Mouse (Mus musculus): Measurements from ENCODE around the gene Tenm4. TPM values are rescaled to one million over a fixed set of nuclear protein-coding genes. Genes with fewer than 3 reads are reported as not detected.

Tenm4 gene
- total RNA-seq, 1 experiment, result 38.9 TPM

DNA sequence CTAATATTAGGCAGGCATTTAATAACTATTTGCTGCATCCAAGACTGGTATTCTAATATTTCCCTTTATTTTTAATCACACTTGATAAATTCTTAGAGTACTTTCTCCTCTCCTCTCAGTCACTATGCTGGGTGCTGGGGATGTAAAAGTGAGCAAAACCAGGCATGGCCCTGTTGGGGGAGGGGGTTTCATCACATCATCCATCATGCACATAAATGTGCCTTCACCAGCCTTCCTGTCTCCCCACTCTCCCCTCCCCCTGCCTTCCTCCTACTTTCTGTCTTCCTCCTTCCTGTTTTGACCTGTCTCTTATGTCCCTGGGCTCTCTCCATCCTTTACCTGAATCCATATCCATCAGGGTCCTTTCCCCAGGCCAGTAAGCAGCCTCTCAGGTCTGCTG is 416.4 kb downstream of the Tenm4 start:
- DNase-seq (ENCODE audit: low read depth, low spot score), result no peak
- H3K9me3 ChIP-seq (ENCODE audit: control insufficient read depth, insufficient read depth, low read depth, low read length), result no peaks in the 10 kb centered on the region
- H3K4me1 ChIP-seq (ENCODE audit: control insufficient read depth in 2 of 2, insufficient read depth in 2 of 2, low read length in 2 of 2, poor library complexity in 1 of 2), result no peaks in the 10 kb centered on the region
- no peak overlapping the region for H3K27ac ChIP-seq (ENCODE audit: insufficient read depth, low read depth, low read length, poor library complexity, severe bottlenecking)
- H3K36me3 ChIP-seq (ENCODE audit: control insufficient read depth, insufficient read depth, low read length, poor library complexity, severe bottlenecking), result no peaks in the 10 kb centered on the region
- TF ChIP-seq HCFC1 (IDR thresholded peaks at IDR 0.05; ENCODE audit: borderline replicate concordance, insufficient read depth, low read length) (no peak), ZC3H11A (IDR thresholded peaks at IDR 0.05; ENCODE audit: borderline replicate concordance, low read depth, low read length) (no peak), MAFK (IDR thresholded peaks at IDR 0.05; ENCODE audit: insufficient read depth, low read depth, low read length) (no peak), CHD2 (IDR thresholded peaks at IDR 0.05; ENCODE audit: low read depth, low read length) (no peak), ZNF384 (IDR thresholded peaks at IDR 0.05; ENCODE audit: low read depth, low read length) (no peak)
- in situ Hi-C loops (cut with MboI; ENCODE audit: low sequenced_read_pairs in 2 of 2, unreplicated experiment in 2 of 2), result no loop called here
- no peak overlapping the region for H3K4me3 ChIP-seq (ENCODE audit: insufficient read depth in 1 of 2, low read depth in 1 of 2, low read length in 2 of 2, poor library complexity in 1 of 2, severe bottlenecking in 1 of 2)
- H3K9ac ChIP-seq (ENCODE audit: insufficient read depth, low read depth, low read length, poor library complexity, severe bottlenecking), result no peak overlapping the region

DNA sequence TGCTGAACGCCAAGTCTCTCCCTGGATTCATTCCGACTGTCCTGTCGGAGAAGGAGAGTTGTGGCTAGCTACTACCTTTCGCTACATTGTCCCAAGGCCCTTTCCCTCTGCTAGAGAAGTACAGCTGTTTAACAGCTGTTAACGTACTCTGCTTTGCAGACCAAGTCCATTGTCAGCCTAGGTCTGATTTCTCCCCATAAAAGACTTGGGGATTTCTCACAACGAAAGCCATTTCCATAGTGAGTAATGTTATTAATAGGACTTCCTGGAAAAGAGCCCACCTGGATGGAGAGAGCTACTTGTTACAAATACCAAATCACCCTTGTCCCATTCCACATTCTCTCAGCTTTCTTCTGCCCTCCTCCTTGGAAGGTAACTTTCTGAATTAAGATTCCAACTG is 417.5 kb downstream of the Tenm4 start:
- no peaks in the 10 kb centered on the region for H3K9me3 ChIP-seq (ENCODE audit: control insufficient read depth, insufficient read depth, low read depth, low read length)
- no peak overlapping the region for H3K9ac ChIP-seq (ENCODE audit: insufficient read depth, low read depth, low read length, poor library complexity, severe bottlenecking)
- no peak overlapping the region for H3K4me3 ChIP-seq (ENCODE audit: insufficient read depth in 1 of 2, low read depth in 1 of 2, low read length in 2 of 2, poor library complexity in 1 of 2, severe bottlenecking in 1 of 2)
- H3K36me3 ChIP-seq (ENCODE audit: control insufficient read depth, insufficient read depth, low read length, poor library complexity, severe bottlenecking), result no peaks in the 10 kb centered on the region
- no peak for DNase-seq (ENCODE audit: low read depth, low spot score)
- in situ Hi-C loops (cut with MboI; ENCODE audit: low sequenced_read_pairs in 2 of 2, unreplicated experiment in 2 of 2), result no loop called here
- H3K27ac ChIP-seq (ENCODE audit: insufficient read depth, low read depth, low read length, poor library complexity, severe bottlenecking), result no peak overlapping the region
- TF ChIP-seq HCFC1 (IDR thresholded peaks at IDR 0.05; ENCODE audit: borderline replicate concordance, insufficient read depth, low read length), result no peak
- no peak for TF ChIP-seq MAFK (IDR thresholded peaks at IDR 0.05; ENCODE audit: insufficient read depth, low read depth, low read length)
- no peak for TF ChIP-seq ZNF384 (IDR thresholded peaks at IDR 0.05; ENCODE audit: low read depth, low read length)
- TF ChIP-seq CHD2 (IDR thresholded peaks at IDR 0.05; ENCODE audit: low read depth, low read length), result no peak
- TF ChIP-seq ZC3H11A (IDR thresholded peaks at IDR 0.05; ENCODE audit: borderline replicate concordance, low read depth, low read length), result no peak
- no peaks in the 10 kb centered on the region for H3K4me1 ChIP-seq (ENCODE audit: control insufficient read depth in 2 of 2, insufficient read depth in 2 of 2, low read length in 2 of 2, poor library complexity in 1 of 2)

DNA sequence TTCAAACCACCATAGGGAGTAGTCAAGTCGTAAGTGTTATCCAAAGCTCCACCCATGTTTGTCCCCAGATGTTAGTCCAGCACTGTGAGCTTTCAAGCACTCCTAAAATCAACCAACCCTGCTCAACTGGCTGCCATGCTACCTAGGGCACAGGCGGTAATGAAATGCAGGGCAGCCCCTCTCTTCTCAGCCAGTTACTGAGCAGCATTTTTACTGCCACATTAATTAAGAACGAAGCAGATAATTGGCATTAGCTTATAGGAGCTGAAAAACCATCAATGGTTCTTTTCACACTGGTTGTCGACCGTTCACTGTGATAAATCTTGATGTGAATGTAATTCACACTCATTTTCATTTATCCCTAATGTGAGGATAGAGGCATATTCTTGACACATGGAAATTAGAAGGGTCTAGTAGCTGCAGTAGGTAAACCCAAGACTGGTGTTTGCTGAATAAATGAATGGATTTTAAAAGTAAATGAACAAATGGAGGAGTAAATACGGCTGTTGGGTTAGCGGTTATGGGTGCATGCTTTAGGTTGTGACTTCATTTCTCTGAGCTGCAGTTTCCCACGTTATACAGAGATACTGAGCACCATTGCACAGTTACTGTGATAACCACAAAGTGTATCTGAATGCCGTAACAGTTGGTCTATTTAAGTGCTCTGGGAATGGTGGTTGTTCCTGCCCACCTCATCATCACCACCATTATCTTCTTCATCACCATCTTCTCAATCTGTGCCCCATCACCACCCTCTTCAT is 424.7 kb downstream of the Tenm4 start:
- H3K27ac ChIP-seq (ENCODE audit: insufficient read depth, low read depth, low read length, poor library complexity, severe bottlenecking), result no peak overlapping the region

DNA sequence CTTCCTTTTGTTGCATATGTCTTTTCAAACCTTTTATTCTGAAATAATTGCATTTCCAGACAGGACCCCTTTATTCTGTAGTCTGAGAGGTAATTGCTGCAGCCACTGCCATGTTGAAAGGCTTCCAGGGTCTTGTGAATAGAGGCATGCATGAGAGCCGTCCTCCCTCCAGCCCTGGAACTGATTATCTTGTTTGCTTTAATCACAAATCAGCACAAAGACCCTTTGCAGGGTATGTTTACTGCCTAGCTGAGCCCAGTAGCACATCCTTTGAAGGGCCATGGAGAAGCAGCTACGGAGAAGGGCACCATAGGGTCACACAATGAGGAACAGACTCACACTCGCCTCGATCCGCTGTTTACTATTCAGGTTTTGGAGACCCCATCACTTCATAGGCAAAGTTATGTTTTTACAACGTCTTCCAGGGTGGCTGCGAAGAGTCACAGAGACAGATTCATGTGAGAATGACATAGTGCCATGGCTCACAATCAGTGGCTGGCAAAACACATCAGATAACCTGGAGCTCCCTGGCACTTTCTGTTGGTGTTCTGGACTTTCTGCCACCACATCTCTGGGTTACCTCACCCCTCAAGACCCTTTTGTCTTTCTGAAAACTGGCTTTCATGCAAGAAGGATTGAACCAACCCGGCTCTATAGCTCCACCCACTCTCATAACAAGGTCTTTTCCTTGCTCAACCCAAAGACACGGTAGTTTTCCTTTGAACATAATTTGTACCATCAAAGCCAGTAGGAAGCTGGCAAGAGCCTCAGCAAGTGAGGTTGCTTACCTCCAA is 425.6 kb downstream of the Tenm4 start:
- Histone ChIP-seq H3K4me3 (ENCODE audit: insufficient read depth in 1 of 2, low read depth in 1 of 2, low read length in 2 of 2, poor library complexity in 1 of 2, severe bottlenecking in 1 of 2) (no peak overlapping the region), H3K27ac (ENCODE audit: insufficient read depth, low read depth, low read length, poor library complexity, severe bottlenecking) (no peak overlapping the region), H3K9me3 (ENCODE audit: control insufficient read depth, insufficient read depth, low read depth, low read length) (no peaks in the 10 kb centered on the region), H3K36me3 (ENCODE audit: control insufficient read depth, insufficient read depth, low read length, poor library complexity, severe bottlenecking) (no peaks in the 10 kb centered on the region), H3K9ac (ENCODE audit: insufficient read depth, low read depth, low read length, poor library complexity, severe bottlenecking) (no peak overlapping the region), H3K4me1 (ENCODE audit: control insufficient read depth in 2 of 2, insufficient read depth in 2 of 2, low read length in 2 of 2, poor library complexity in 1 of 2) (no peaks in the 10 kb centered on the region)
- in situ Hi-C loops (cut with MboI; ENCODE audit: low sequenced_read_pairs in 2 of 2, unreplicated experiment in 2 of 2), result no loop called here
- no peak for DNase-seq (ENCODE audit: low read depth, low spot score)
- TF ChIP-seq MAFK (IDR thresholded peaks at IDR 0.05; ENCODE audit: insufficient read depth, low read depth, low read length) (no peak), CHD2 (IDR thresholded peaks at IDR 0.05; ENCODE audit: low read depth, low read length) (no peak), HCFC1 (IDR thresholded peaks at IDR 0.05; ENCODE audit: borderline replicate concordance, insufficient read depth, low read length) (no peak), ZC3H11A (IDR thresholded peaks at IDR 0.05; ENCODE audit: borderline replicate concordance, low read depth, low read length) (no peak)

More for the DNA sequence above, 424.7 kb downstream of the Tenm4 start:
- Histone ChIP-seq H3K4me1 (ENCODE audit: control insufficient read depth in 2 of 2, insufficient read depth in 2 of 2, low read length in 2 of 2, poor library complexity in 1 of 2) (no peaks in the 10 kb centered on the region), H3K9ac (ENCODE audit: insufficient read depth, low read depth, low read length, poor library complexity, severe bottlenecking) (no peak overlapping the region), H3K36me3 (ENCODE audit: control insufficient read depth, insufficient read depth, low read length, poor library complexity, severe bottlenecking) (no peaks in the 10 kb centered on the region), H3K4me3 (ENCODE audit: insufficient read depth in 1 of 2, low read depth in 1 of 2, low read length in 2 of 2, poor library complexity in 1 of 2, severe bottlenecking in 1 of 2) (no peak overlapping the region), H3K9me3 (ENCODE audit: control insufficient read depth, insufficient read depth, low read depth, low read length) (no peaks in the 10 kb centered on the region)
- DNase-seq (ENCODE audit: low read depth, low spot score), result no peak
- TF ChIP-seq HCFC1 (IDR thresholded peaks at IDR 0.05; ENCODE audit: borderline replicate concordance, insufficient read depth, low read length) (no peak), MAFK (IDR thresholded peaks at IDR 0.05; ENCODE audit: insufficient read depth, low read depth, low read length) (no peak), CHD2 (IDR thresholded peaks at IDR 0.05; ENCODE audit: low read depth, low read length) (no peak), ZNF384 (IDR thresholded peaks at IDR 0.05; ENCODE audit: low read depth, low read length) (no peak), ZC3H11A (IDR thresholded peaks at IDR 0.05; ENCODE audit: borderline replicate concordance, low read depth, low read length) (no peak)
- in situ Hi-C loops (cut with MboI; ENCODE audit: low sequenced_read_pairs in 2 of 2, unreplicated experiment in 2 of 2), result no loop called here
